In the genomic region with DNA sequence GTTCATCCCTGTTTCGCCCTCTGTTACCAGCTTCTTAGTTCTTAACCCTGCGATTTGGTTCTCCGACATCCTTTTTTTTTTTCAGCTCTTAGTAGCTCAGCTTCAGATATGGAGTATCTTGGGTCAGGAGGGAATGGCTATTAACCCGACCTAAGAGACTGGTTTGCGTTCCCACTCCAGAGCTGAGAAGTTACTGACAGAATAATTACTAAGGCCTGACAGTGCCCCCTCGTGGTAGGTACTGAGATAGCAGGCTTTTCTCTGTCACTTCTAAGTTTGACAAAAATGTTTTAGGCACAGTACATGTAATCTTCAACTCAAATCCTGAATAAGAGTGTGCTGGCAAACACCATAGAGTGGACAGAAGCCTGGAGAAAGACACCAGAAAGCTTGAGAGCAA, we compare ENCODE assay signal across 8 mouse cellular contexts. TPM values are rescaled to one million over a fixed set of nuclear protein-coding genes. Genes with fewer than 3 reads are reported as not detected.
DNase-seq lines count a peak whose midpoint lies in the region; ATAC-seq and TF ChIP-seq lines count a peak whose summit lies in the region.

No protein-coding gene starts in this region.

- peak; percentile 76 for ATAC-seq in Patski
- ATAC-seq in kidney, postnatal 0 days (replicated peaks; ENCODE audit: low FRiP score, low read depth): peak; percentile 67; the same call in 1 of the 2 replicates
- no peak for ATAC-seq in liver, embryonic 11.5 days (replicated peaks; ENCODE audit: low FRiP score)

- DNase-seq in B cell, adult 2 months: peak; percentile 79 to 81
- no peak for DNase-seq in Patski (ENCODE audit: low read depth, low spot score)
- peak; percentile 67 to 73 for DNase-seq in cerebellum, postnatal 36 days
- peak; percentile 61 for DNase-seq in gastrocnemius, postnatal 14 days
- peak; percentile 92 for DNase-seq in kidney, postnatal 0 days (ENCODE audit: low spot score)
- DNase-seq in liver, embryonic 11.5 days (ENCODE audit: low spot score): peak; percentile 54
- peak; percentile 90 for DNase-seq in retina, embryonic 14.5 days (ENCODE audit: low spot score)
- DNase-seq in urinary bladder, postnatal 10 days (ENCODE audit: low spot score): peak; percentile 32

- in situ Hi-C loops in Patski (cut with MboI; ENCODE audit: low pct_unique_long_range_greater_than_20kb): loop anchor here (10.0 to 25.0 kb wide), 2 partner anchors 386 to 604 kb away; no protein-coding TSS in a partner anchor

- H3K27ac ChIP-seq in kidney, postnatal 0 days: no peak overlapping the region
- H3K27ac ChIP-seq in liver, embryonic 11.5 days (ENCODE audit: low read depth, low read length): no peak overlapping the region

- POLR2A ChIA-PET in Patski (lab: Charles Lee): interaction anchor here (0.7 to 1.2 kb wide), 4 partner anchors 42 to 106 kb away, joined by 3 to 7 read pairs (median 3); no protein-coding TSS in a partner anchor

- WGBS in kidney, postnatal 0 days: 25% methylated on average over 6 of the region's 6 CpGs
- 21% methylated on average over 6 of the region's 6 CpGs for WGBS in liver, embryonic 11.5 days

- H3K4me3 ChIP-seq in kidney, postnatal 0 days (replicated peaks; ENCODE audit: low read depth, low read length): no peak overlapping the region
- H3K4me3 ChIP-seq in liver, embryonic 11.5 days (ENCODE audit: low read depth, low read length): no peak overlapping the region

- intact Hi-C loops in gastrocnemius, postnatal 14 days (cut with DNase I; ENCODE audit: low total_unique reads): loop anchor here (10.0 kb wide), 1 partner anchor 86 kb away; no protein-coding TSS in a partner anchor

- H3K4me1 ChIP-seq in kidney, postnatal 0 days (replicated peaks; ENCODE audit: insufficient read depth, low read length): no peaks in the 10 kb centered on the region
- H3K4me1 ChIP-seq in liver, embryonic 11.5 days (replicated peaks; ENCODE audit: control insufficient read depth, insufficient read depth, low read length): no peaks in the 10 kb centered on the region

- H3K9ac ChIP-seq in kidney, postnatal 0 days (ENCODE audit: low read depth, low read length): no peak overlapping the region
- H3K9ac ChIP-seq in liver, embryonic 11.5 days (ENCODE audit: low read depth, low read length): no peak overlapping the region

- peak; percentile 75 for TF ChIP-seq CTCF in Patski (IDR thresholded peaks at IDR 0.05)
- TF ChIP-seq CTCF in kidney, postnatal 0 days (IDR thresholded peaks at IDR 0.05; ENCODE audit: low read depth): peak; percentile 89

- H3K36me3 ChIP-seq in kidney, postnatal 0 days (ENCODE audit: insufficient read depth, low read length): peaks cover 18% of the 10 kb centered on the region; the same call in 1 of the 2 replicates
- peaks cover 2% of the 10 kb centered on the region; the same call in 1 of the 2 replicates for H3K36me3 ChIP-seq in liver, embryonic 11.5 days (ENCODE audit: control insufficient read depth, insufficient read depth, low read length)

- CTCF ChIA-PET in Patski (lab: Charles Lee): interaction anchor here (0.6 to 3.5 kb wide), 18 partner anchors 8 to 386 kb away, joined by 3 to 18 read pairs (median 4); a partner anchor contains a TSS

- no peaks in the 10 kb centered on the region for H3K9me3 ChIP-seq in kidney, postnatal 0 days (replicated peaks; ENCODE audit: low read length)
- no peaks in the 10 kb centered on the region for H3K9me3 ChIP-seq in liver, embryonic 11.5 days (ENCODE audit: control insufficient read depth, low read length)

- H3K27me3 ChIP-seq in Patski: no peaks in the 10 kb centered on the region
- H3K27me3 ChIP-seq in kidney, postnatal 0 days (ENCODE audit: insufficient read depth, low read length): no peaks in the 10 kb centered on the region
- no peaks in the 10 kb centered on the region for H3K27me3 ChIP-seq in liver, embryonic 11.5 days (replicated peaks; ENCODE audit: control insufficient read depth, insufficient read depth, low read length)

- no peak overlapping the region for H3K4me2 ChIP-seq in kidney, postnatal 0 days (ENCODE audit: low read length)
- H3K4me2 ChIP-seq in liver, embryonic 11.5 days: no peak overlapping the region

RNA-seq across cellular contexts. Expression of a gene that starts 27.4 kb away (rescaled TPM):
- polyA plus RNA-seq in Patski (2021): not detected
- not detected for total RNA-seq in gastrocnemius, postnatal 14 days (2021)
- polyA plus RNA-seq in kidney, postnatal 0 days (2015; fragmentation: Nextera tagmentation; extraction: Ambion mirVana): 0.14 TPM in 1 of 2 replicates, not detected in the other
- polyA plus RNA-seq in liver, embryonic 11.5 days (2014; fragmentation: Nextera tagmentation; extraction: Ambion mirVana): 0.14 TPM in 1 of 2 replicates, not detected in the other

RNA-seq across cellular contexts. Expression of a gene that starts 43.5 kb away (rescaled TPM):
- 62.0 TPM for polyA plus RNA-seq in Patski (2021)
- total RNA-seq in gastrocnemius, postnatal 14 days (2021): 10 to 100 TPM; 18.5 to 18.9 TPM
- 8.0 and 8.3 TPM in 2 replicates for polyA plus RNA-seq in kidney, postnatal 0 days (2015; fragmentation: Nextera tagmentation; extraction: Ambion mirVana)
- polyA plus RNA-seq in liver, embryonic 11.5 days (2014; fragmentation: Nextera tagmentation; extraction: Ambion mirVana): 2.8 and 2.9 TPM in 2 replicates
